Mouse (Mus musculus) urinary bladder, postnatal 25 days (tissue): Measurements from ENCODE around the gene Rybp.
A peak's percentile ranks its signal among the peaks of the same experiment; 100 is the strongest.

Experiments
- DNase-seq: peaks from one replicate; pipeline ENCODE4 v3.0.0; 2022; ENCODE audit warnings: low spot score

Rybp gene

GRCm38 (mm10) chr6:100219971-100220370 is 67.3 kb downstream of the Rybp start:
- no peak for DNase-seq

GRCm38 (mm10) chr6:100218541-100219341 is 68.5 kb downstream of the Rybp start:
- DNase-seq, result peak; percentile 43

GRCm38 (mm10) chr6:100217507-100217906 is 69.8 kb downstream of the Rybp start:
- DNase-seq, result no peak

GRCm38 (mm10) chr6:100216945-100217344 is 70.3 kb downstream of the Rybp start:
- no peak for DNase-seq

- no peak for DNase-seq
Observed at GRCm38 (mm10) chr6:100215809-100216208, 71.5 kb downstream of the Rybp start.

GRCm38 (mm10) chr6:100214132-100214913 is 73.0 kb downstream of the Rybp start:
- DNase-seq, result no peak

- DNase-seq, result no peak
Observed at GRCm38 (mm10) chr6:100213596-100213995, 73.7 kb downstream of the Rybp start.

GRCm38 (mm10) chr6:100212820-100213219 is 74.5 kb downstream of the Rybp start:
- no peak for DNase-seq

- no peak for DNase-seq
Observed at GRCm38 (mm10) chr6:100211646-100212045, 75.6 kb downstream of the Rybp start.

GRCm38 (mm10) chr6:100210517-100210916 is 76.8 kb downstream of the Rybp start:
- DNase-seq, result no peak

GRCm38 (mm10) chr6:100206741-100207275 is 80.5 kb downstream of the Rybp start:
- DNase-seq, result no peak

GRCm38 (mm10) chr6:100206261-100206660 is 81.0 kb downstream of the Rybp start:
- no peak for DNase-seq

GRCm38 (mm10) chr6:100204436-100204835 is 82.8 kb downstream of the Rybp start:
- DNase-seq, result no peak

GRCm38 (mm10) chr6:100203492-100203891 is 83.8 kb downstream of the Rybp start:
- no peak for DNase-seq

GRCm38 (mm10) chr6:100202091-100202490 is 85.2 kb downstream of the Rybp start:
- no peak for DNase-seq

- DNase-seq, result no peak
Observed at GRCm38 (mm10) chr6:100197102-100197501, 90.2 kb downstream of the Rybp start.

GRCm38 (mm10) chr6:100195870-100196409 is 91.3 kb downstream of the Rybp start:
- no peak for DNase-seq

GRCm38 (mm10) chr6:100195091-100195490 is 92.2 kb downstream of the Rybp start:
- no peak for DNase-seq

GRCm38 (mm10) chr6:100193760-100194159 is 93.5 kb downstream of the Rybp start:
- DNase-seq, result no peak

- DNase-seq, result no peak
Observed at GRCm38 (mm10) chr6:100192691-100193229, 94.5 kb downstream of the Rybp start.

- no peak for DNase-seq
Observed at GRCm38 (mm10) chr6:100190803-100191559, 96.3 kb downstream of the Rybp start.

- no peak for DNase-seq
Observed at GRCm38 (mm10) chr6:100190310-100190709, 97.0 kb downstream of the Rybp start.
